Mouse (Mus musculus) midbrain, embryonic 10.5 days (tissue): ENCODE measurements around the gene 1700001P01Rik. TPM values are rescaled to one million over a fixed set of nuclear protein-coding genes. Genes with fewer than 3 reads are reported as not detected.

Experiments
- DNase-seq: peaks from one replicate; pipeline ENCODE4 v3.0.0-alpha.2; 2017; ENCODE audit warnings: low spot score
- H3K27ac ChIP-seq: fragments of 300-500 bp; sonication (generic); replicated peaks from 2 replicates; pipeline ENCODE4 v1.5.1; 2016; ENCODE audit warnings: mild to moderate bottlenecking
- H3K27me3 ChIP-seq: fragments of 300-500 bp; sonication (generic); 2 replicates; pipeline ENCODE4 v1.6.1; 2016; ENCODE audit warnings: low read depth, mild to moderate bottlenecking; ENCODE audit not compliant: poor library complexity, severe bottlenecking
- H3K36me3 ChIP-seq: fragments of 300-500 bp; sonication (generic); 2 replicates; pipeline ENCODE4 v1.6.1; 2016; ENCODE audit warnings: mild to moderate bottlenecking, moderate library complexity
- H3K4me1 ChIP-seq: fragments of 300-500 bp; sonication (generic); 2 replicates; pipeline ENCODE4 v1.6.1; 2016
- H3K4me3 ChIP-seq: fragments of 300-500 bp; sonication (generic); 2 replicates; pipeline ENCODE4 v1.5.1; 2016; ENCODE audit warnings: mild to moderate bottlenecking, moderate library complexity
- H3K9me3 ChIP-seq: fragments of 300-500 bp; sonication (generic); replicated peaks from 2 replicates; pipeline ENCODE4 v1.6.1; 2016; ENCODE audit warnings: mild to moderate bottlenecking
- WGBS: fragments of 180-500 bp; shearing (Covaris S2); methylation state at CpG from one replicate; pipeline ENCODE4 v1.1.7; 2016; 5-methylcytosine and 5-hydroxymethylcytosine counted together
- polyA plus RNA-seq: library from polyadenylated mRNA; unstranded; fragments of >200 nt; fragmentation: Nextera tagmentation; extraction: Ambion mirVana; gene quantifications from 2 replicates; pipeline ENCODE4 v1.2.1, GENCODE M21; 2016

1700001P01Rik gene
- polyA plus RNA-seq, 1 experiment from 2014 or later: 0.20 TPM

DNA sequence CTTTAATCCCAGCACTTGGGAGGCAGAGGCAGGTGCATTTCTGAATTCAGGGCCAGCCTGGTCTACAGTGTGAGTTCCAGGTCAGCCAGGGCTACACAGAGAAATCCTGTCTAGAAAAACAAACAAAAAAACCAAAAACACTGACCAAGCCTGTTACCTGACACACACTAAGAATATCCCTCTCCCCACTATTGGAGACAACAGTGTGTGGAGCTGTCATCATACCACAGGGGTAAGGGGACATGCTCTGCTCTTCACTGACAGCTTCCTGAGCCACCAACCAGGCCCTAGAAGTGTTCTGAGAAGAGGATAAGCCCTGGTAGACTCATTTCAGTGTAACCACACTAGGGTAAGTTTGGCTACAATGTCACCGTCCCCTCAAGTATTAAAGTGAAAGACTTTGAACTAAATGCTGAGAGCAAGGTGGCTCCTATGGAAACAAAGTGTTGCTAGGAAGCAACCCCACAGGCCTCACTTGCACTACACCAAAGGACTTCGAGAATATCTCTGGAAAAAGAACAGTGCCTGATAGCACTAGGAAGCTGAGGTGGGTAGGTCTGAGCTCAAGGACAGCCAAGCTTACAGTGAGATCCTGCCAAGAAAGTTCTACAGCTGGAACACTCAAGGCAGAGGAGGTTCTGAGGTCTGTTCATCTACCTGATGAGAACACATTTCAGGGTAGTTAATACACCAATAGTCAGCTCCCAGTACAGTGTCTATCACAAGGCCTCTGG is 4.4 kb upstream of the 1700001P01Rik start:
- DNase-seq: no peak
- no peaks in the 10 kb centered on the region for H3K9me3 ChIP-seq
- no peaks in the 10 kb centered on the region for H3K27me3 ChIP-seq
- 93% methylated on average over 2 of the region's 2 CpGs for WGBS
- no peak overlapping the region for H3K27ac ChIP-seq
- peak overlapping the region; percentile 99 for H3K4me3 ChIP-seq
- H3K36me3 ChIP-seq: peaks cover 63% of the 10 kb centered on the region
- peaks cover 36% of the 10 kb centered on the region for H3K4me1 ChIP-seq

- 98% methylated on average over 1 of the region's 1 CpGs for WGBS
- no peak for DNase-seq
Observed at GRCm38 (mm10) chr11:97778918-97779317, 3.2 kb upstream of the 1700001P01Rik start.

DNA sequence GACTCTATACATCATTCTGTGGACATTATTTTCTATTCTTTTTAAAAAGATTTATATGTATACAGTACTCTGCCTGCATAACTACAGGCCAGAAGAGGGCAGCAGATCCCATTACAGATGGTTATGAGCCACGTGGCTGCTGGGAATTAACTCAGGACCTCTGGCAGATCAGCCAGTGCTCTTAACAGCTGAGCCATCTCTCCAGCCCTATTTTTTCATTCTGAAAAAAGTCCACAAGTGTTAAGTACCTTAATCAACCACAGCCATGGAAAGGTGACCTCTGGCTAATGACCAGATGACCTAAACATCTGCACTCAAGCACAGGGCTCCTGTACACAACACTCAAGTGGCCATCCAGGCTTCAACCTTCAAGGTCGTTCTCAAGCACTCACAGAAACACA is 1.4 kb upstream of the 1700001P01Rik start:
- peaks cover 28% of the 10 kb centered on the region for H3K4me1 ChIP-seq
- H3K9me3 ChIP-seq: no peaks in the 10 kb centered on the region
- peaks cover 70% of the 10 kb centered on the region for H3K36me3 ChIP-seq
- no peak for DNase-seq
- no peaks in the 10 kb centered on the region for H3K27me3 ChIP-seq
- H3K27ac ChIP-seq: no peak overlapping the region
- H3K4me3 ChIP-seq: no peak overlapping the region
- WGBS: 50% methylated on average over 2 of the region's 2 CpGs

More at GRCm38 (mm10) chr11:97778918-97779317, 3.2 kb upstream of the 1700001P01Rik start:
- Histone ChIP-seq H3K4me1 (peaks cover 36% of the 10 kb centered on the region), H3K27ac (no peak overlapping the region), H3K4me3 (no peak overlapping the region), H3K27me3 (no peaks in the 10 kb centered on the region), H3K36me3 (peaks cover 70% of the 10 kb centered on the region), H3K9me3 (no peaks in the 10 kb centered on the region)

DNA sequence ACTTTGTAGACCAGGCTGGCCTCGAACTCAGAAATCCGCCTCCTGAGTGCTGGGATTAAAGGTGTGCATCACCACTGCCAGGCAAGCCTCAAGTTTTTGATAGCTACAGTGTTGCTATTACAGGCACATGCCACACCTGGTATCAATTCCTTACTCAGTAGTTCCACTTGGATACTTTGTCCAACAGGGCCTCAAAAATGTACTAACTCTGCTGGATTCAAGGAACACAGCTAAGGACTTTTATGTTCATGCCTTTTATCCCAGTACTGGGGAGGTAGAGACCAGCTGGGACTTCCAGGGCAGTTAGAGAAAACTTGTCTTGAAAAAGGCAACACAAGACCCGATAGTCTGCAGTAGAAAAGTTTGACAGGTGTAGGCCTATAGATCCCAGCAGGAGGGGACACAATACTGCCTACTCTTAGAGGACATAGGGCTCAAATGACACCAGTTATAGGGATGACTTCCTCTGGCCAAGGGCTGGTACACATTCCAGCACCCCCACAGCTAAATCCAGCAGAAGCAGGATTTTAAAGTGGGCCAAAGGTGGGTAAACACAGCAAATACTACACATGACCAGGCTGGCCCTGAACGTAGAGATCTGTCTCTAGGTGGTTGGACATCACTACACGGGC is 895 bp upstream of the 1700001P01Rik start:
- Histone ChIP-seq H3K4me3 (peak overlapping the region; percentile 5; the same call in 1 of the 2 replicates), H3K27me3 (no peaks in the 10 kb centered on the region), H3K27ac (no peak overlapping the region), H3K4me1 (peaks cover 28% of the 10 kb centered on the region), H3K36me3 (peaks cover 70% of the 10 kb centered on the region), H3K9me3 (no peaks in the 10 kb centered on the region)
- DNase-seq: peak; percentile 34
- 60% methylated on average over 5 of the region's 5 CpGs for WGBS

- Histone ChIP-seq H3K27me3 (no peaks in the 10 kb centered on the region), H3K4me3 (no peak overlapping the region), H3K4me1 (peaks cover 17% of the 10 kb centered on the region), H3K36me3 (peaks cover 56% of the 10 kb centered on the region), H3K27ac (0 out of 2 replicates have a peak overlapping the region, but pooled peaks have one; percentile 28), H3K9me3 (no peaks in the 10 kb centered on the region)
- no peak for DNase-seq
- WGBS: 77% methylated on average over 13 of the region's 13 CpGs
Observed at GRCm38 (mm10) chr11:97775186-97775585, 532 bp downstream of the 1700001P01Rik start.

DNA sequence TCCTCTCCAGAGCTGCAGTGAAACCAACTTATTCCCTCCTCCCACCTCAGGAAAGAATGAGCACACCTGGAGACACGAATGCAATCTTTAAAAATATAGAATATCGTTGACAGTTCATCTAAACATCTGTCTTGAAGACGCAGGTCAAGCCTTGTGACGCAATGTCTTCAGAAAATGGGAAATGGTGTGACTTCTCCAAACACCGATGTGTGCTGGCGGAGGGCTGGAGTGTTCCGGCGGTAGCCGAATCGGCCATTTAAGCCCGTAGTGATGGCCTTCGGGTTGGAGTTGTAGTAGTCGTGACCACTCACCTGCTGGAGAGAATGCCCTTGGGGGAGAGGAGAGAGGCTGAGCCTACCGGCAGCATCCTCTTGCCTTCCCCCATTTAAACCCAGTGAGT is 4.3 kb downstream of the 1700001P01Rik start:
- Histone ChIP-seq H3K4me3 (no peak overlapping the region), H3K27ac (no peak overlapping the region), H3K27me3 (no peaks in the 10 kb centered on the region), H3K9me3 (no peaks in the 10 kb centered on the region), H3K4me1 (peaks cover 12% of the 10 kb centered on the region), H3K36me3 (peaks cover 20% of the 10 kb centered on the region)
- DNase-seq: no peak
- WGBS: 82% methylated on average over 14 of the region's 14 CpGs

DNA sequence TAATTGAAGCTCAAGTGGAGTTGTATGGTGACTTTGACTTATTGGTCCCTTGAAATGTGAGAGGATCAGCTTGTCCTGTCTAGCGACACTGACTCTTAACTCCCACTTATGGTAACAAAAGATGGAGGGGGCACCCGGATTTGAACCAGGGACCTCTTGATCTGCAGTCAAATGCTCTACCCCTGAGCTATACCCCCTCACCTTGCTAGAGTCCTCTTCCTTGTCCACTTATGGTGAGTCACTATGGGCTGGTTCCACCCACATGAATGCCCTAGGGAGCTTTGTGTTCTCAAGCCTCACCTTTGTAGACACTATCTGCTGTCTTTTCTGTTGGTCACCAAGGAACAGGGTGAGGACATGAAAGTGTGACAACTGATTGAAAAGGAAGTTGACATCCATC is 6.0 kb downstream of the 1700001P01Rik start:
- Histone ChIP-seq H3K27ac (no peak overlapping the region), H3K4me1 (peaks cover 16% of the 10 kb centered on the region), H3K4me3 (no peak overlapping the region), H3K9me3 (no peaks in the 10 kb centered on the region), H3K36me3 (peaks cover 3% of the 10 kb centered on the region; the same call in 1 of the 2 replicates), H3K27me3 (no peaks in the 10 kb centered on the region)
- 44% methylated on average over 2 of the region's 2 CpGs for WGBS
- DNase-seq: no peak

GRCm38 (mm10) chr11:97766154-97766881 is 9.4 kb downstream of the 1700001P01Rik start, which contains the start of gene Cwc25:
Gene Cwc25 (minus strand): TSS chr11:97766556.
- Histone ChIP-seq H3K4me1 (peaks cover 20% of the 10 kb centered on the region), H3K9me3 (no peaks in the 10 kb centered on the region), H3K27ac (peak within 1 kb of the TSS; percentile 86), H3K27me3 (no peaks in the 10 kb centered on the region), H3K4me3 (peak within 1 kb of the TSS; percentile 68), H3K36me3 (peaks cover 33% of the 10 kb centered on the region)
- peak; percentile 95 for DNase-seq
- 1% methylated on average over 38 of the region's 38 CpGs for WGBS

DNA sequence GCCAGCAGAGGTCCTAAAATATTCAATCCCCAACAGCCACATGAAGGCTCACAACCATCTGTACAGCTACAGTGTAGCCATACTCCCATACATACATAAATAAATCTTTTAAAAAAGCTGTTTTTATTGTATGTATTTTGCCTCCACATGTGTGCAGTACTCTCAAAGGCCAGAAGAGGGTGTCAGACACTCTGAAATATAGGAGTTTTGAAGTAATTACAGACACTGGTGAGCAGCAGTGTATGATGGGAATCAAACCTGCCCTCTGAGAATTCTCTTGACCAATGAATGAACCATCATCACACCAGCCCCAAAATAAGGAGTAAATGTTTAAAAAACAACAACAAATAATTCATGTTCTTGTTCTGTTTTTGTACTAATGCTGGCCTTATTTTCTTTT is 14.1 kb downstream of the 1700001P01Rik start:
- H3K9me3 ChIP-seq: no peaks in the 10 kb centered on the region
- H3K4me1 ChIP-seq: peaks cover 17% of the 10 kb centered on the region
- peaks cover 79% of the 10 kb centered on the region for H3K36me3 ChIP-seq

DNA sequence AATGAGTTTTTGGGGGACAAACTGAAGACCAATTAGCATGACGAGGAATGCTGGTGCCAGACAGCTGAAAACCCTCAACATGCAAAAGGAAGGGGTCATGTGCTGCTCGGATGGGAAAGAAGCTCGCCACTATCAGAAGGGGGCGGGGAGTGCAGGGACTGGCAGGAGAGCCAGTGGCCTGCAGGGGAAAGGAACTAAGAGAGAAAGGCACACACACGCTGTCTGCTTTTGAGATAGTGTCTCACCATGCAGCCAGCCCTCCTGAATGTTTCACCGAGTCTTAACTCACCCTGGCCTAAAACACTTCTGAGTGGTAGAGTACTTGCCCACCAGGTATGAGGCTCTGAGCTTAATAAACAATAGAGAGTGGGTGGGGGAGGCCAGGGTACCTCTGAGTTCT is 16.8 kb downstream of the 1700001P01Rik start:
- WGBS: 88% methylated on average over 6 of the region's 6 CpGs
- H3K4me1 ChIP-seq: no peaks in the 10 kb centered on the region
- no peak overlapping the region for H3K4me3 ChIP-seq
- H3K36me3 ChIP-seq: peaks cover 98% of the 10 kb centered on the region
- H3K9me3 ChIP-seq: no peaks in the 10 kb centered on the region
- no peaks in the 10 kb centered on the region for H3K27me3 ChIP-seq
- no peak overlapping the region for H3K27ac ChIP-seq
- DNase-seq: no peak

More for the DNA sequence above, 14.1 kb downstream of the 1700001P01Rik start:
- H3K4me3 ChIP-seq: no peak overlapping the region
- no peaks in the 10 kb centered on the region for H3K27me3 ChIP-seq
- no peak for DNase-seq
- H3K27ac ChIP-seq: no peak overlapping the region

DNA sequence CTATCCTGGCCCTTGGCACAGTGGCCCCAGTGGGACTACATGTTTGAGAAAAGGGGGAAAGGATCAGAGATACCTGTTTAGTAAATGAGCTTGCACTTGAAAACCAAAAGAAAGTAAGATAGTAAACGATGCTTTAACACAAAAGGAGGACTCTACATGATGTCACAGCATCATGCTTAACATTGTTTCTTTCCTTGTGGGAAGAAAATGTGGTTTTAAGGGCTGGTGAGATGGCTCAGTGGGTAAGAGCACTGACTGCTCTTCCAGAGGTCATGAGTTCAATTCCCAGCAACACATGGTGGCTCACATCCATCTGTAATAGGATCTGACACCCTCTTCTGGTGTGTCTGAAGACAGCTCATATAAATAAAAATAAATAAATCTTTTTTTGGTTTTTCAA is 17.6 kb downstream of the 1700001P01Rik start:
- H3K27me3 ChIP-seq: no peaks in the 10 kb centered on the region
- DNase-seq: no peak
- H3K27ac ChIP-seq: no peak overlapping the region
- H3K4me1 ChIP-seq: no peaks in the 10 kb centered on the region
- 94% methylated on average over 1 of the region's 1 CpGs for WGBS
- no peak overlapping the region for H3K4me3 ChIP-seq
- H3K36me3 ChIP-seq: peaks cover 98% of the 10 kb centered on the region
- H3K9me3 ChIP-seq: no peaks in the 10 kb centered on the region

DNA sequence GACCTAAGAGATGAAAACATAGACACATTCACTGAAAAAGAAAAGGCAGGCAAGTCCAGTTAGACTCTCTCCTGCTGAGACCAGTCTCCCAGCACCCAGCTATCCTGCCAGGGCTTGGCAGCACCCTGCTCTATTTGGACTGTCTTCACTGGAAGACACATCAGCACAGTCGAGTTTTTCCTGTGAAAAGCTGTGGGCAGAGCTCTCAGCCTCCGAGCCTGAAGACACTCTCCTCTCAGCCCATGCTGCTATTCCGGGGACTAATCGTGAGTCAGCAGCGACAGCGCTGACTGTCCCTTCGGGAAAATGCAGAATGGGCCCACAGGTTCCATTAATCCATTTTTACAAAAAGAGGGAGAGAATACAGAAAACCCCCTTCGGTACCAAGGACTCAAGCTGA is 22.4 kb downstream of the 1700001P01Rik start:
- no peak overlapping the region for H3K4me3 ChIP-seq
- H3K4me1 ChIP-seq: no peaks in the 10 kb centered on the region
- 93% methylated on average over 8 of the region's 8 CpGs for WGBS
- DNase-seq: no peak
- H3K9me3 ChIP-seq: peaks cover 4% of the 10 kb centered on the region; the same call in 1 of the 2 replicates
- peaks cover 95% of the 10 kb centered on the region for H3K36me3 ChIP-seq
- no peak overlapping the region for H3K27ac ChIP-seq
- no peaks in the 10 kb centered on the region for H3K27me3 ChIP-seq
